Mouse (Mus musculus) 3134 (cell line): ENCODE data around the gene Nebl.

Experiments used
- DNase-seq: peaks from one replicate; pipeline ENCODE4 v3.0.0-alpha.2; 2011; ENCODE audit warnings: low spot score; ENCODE audit not compliant: insufficient read length; ENCODE audit errors: extremely low read depth

The Nebl gene

GRCm38 (mm10) chr2:17413496-17414268 lies 317.6 kb downstream of the Nebl start:
- DNase-seq = no peak

DNA sequence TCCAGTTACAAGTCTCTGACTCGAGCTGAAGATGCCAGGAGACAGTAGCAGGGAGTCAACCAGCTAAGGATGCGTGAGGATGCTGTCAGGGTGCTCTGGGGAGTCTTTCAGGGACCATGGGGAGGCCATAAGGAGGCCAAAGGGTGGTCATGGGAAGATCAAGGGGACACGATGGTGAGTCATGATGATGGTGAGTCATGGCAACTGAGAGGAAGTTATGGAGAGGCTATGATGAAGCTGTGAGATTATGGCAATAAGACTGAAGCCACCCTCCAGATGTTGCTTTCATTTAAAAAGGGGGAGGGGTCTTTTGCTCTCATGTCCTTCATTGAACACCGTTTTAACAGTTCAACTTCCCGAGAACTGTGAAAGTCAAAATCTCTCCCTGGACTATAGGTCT lies 322.0 kb downstream of the Nebl start:
- DNase-seq = no peak

GRCm38 (mm10) chr2:17405899-17406531 lies 325.2 kb downstream of the Nebl start:
- no peak for DNase-seq

DNA sequence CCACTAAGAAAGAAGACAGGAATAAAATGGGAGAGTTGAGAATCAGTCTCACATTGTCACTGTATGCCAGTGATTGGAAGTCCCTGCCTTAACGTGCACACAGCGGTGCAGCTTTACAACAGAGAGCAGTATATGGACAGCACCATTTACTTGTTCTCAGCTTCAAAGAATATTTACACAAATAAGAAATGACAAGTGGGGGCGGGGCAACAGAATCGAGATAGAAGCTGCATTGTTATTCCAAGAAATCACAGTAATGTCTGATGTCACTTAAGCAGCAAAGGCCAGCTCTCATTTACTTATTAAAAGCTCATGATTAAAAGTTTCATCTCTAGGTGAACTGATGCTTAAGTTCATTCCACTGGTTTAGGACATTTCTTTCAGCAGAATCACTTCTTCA lies 328.8 kb downstream of the Nebl start:
- DNase-seq = no peak

- DNase-seq = no peak
These were observed 335.0 kb downstream of the Nebl start for GRCm38 (mm10) chr2:17396235-17396634.

- DNase-seq = no peak
These were observed 339.9 kb downstream of the Nebl start for GRCm38 (mm10) chr2:17391389-17391788.

GRCm38 (mm10) chr2:17390513-17391200 lies 340.6 kb downstream of the Nebl start:
- no peak for DNase-seq

DNA sequence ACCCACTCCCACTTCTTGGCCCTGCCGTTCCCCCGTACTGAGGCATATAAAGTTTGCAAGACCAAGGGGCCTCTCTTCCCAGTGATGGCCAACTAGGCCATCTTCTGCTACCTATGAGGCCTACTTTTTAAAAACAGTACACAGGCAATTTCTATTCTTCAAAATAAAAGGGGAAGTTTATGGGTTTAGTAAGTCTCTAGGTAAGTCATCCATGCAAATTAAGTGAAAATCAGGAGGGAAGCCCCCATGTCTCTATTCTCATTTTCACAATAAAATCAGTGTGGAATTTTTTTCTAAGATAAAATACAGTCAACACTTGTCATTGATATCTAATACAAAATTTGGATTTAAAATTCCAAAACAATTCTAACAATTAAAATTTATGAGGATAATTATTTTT lies 341.4 kb downstream of the Nebl start:
- no peak for DNase-seq

DNA sequence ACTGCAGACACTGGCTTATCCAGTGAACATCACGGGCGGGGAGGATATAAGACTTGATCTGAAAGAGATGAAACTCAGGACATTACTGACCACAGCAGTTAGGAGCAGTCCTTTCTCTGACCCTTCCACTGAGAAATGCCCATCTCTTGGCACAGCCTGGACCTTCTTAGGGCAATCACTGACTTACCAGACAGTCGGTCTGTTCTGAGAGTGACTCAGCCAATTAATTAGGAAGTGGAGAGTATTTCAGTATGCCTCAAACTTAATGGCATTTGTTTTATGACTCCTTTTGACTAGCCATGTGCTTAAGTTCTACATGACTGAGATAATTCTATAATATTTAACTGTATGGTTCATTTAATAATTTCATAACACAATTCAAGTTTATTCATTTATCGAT lies 341.9 kb downstream of the Nebl start:
- no peak for DNase-seq

GRCm38 (mm10) chr2:17382227-17382626 lies 349.0 kb downstream of the Nebl start:
- no peak for DNase-seq

DNA sequence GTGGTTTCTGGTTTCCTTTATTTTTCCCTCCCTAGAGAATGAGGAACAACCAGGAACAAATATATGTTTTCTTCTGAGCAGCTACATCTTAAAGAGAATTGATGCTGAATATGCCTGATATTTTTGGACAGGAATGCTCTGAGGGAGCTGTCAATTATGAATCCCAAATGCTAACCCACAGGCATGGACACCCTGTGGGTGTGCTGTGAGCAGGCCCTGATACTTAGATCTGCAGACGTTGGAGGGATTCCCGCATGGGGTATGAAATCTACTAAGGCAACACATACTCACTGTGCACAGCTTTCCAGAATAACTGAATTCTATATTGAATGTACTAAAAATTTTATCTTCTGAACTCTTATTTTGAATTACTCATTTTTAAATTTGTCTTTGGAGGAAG lies 355.3 kb downstream of the Nebl start:
- no peak for DNase-seq

- no peak for DNase-seq
These were observed 365.6 kb downstream of the Nebl start for GRCm38 (mm10) chr2:17365671-17366070.

DNA sequence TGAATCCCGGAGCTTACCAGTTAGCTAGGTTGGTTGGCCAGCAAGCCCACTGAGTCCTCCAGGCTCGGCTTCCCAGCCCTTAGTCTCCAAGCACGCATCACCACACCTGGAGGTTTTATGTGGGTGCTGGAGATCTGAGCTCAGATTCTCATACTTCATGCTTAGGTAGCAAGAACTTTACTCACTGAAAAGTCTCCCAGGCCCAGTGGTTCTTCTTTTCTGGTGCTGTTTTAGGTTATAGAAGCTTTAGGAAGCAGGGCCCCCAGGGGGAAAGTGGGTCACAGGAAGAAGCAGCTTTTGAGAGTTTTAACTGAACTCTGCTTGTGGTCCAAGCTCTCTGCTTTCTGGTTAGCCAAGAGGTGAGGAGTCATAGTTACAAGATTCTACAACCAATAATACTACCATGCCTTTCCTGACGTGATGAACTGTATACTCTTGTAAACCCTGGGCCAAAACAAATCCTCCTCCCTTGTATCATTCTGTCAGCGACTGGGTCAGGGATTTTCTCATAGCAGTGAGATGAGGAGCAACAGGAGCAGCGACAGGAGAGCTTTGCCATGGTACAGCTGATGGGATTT lies 366.2 kb downstream of the Nebl start:
- no peak for DNase-seq

GRCm38 (mm10) chr2:17363337-17364216 lies 367.7 kb downstream of the Nebl start:
- no peak for DNase-seq

- no peak for DNase-seq
These were observed 369.1 kb downstream of the Nebl start for GRCm38 (mm10) chr2:17362181-17362580.

GRCm38 (mm10) chr2:17344643-17345042 lies 386.6 kb downstream of the Nebl start:
- no peak for DNase-seq

DNA sequence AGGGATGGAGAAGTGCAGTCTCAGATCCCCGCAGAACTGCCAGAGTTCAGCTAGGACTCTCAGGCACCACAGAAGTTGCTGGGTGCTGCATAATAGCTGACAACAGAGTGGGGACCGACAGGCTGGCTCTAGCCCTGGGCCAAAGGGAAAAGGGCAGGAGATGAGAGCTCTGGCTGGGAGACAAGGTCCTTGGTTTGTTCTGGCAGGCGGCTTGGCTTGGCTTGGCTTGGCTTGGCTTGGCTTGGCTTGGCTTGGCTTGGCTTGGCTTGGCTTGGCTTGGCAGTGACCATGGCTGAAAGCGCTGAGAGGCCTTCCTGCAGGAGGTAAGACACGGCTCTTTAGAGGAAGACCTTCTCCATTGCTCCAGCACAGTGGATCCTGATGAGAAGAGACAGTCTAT lies 395.8 kb downstream of the Nebl start:
- DNase-seq = no peak

GRCm38 (mm10) chr2:17326590-17326989 lies 404.7 kb downstream of the Nebl start:
- DNase-seq = no peak

DNA sequence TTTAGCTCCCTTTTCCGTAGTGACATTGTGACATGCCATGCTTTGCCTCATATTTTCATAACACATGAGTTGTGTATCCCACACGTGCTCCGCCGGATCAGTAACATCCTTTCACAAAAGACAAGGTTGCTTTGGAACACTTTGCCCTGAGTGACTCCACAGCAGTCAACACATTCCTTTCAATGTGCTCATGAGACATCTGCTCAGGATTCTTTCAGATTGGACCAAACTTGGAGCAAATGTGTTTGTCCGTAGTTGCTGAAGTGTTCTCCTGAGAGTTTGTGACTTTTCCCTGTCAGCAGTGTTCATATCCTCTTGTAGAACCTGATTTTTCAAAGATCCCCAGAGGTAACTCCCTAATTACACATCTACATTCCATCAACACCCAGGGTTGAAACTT lies 414.4 kb downstream of the Nebl start:
- no peak for DNase-seq

- DNase-seq = no peak
These were observed 429.9 kb downstream of the Nebl start for GRCm38 (mm10) chr2:17301379-17301778.

DNA sequence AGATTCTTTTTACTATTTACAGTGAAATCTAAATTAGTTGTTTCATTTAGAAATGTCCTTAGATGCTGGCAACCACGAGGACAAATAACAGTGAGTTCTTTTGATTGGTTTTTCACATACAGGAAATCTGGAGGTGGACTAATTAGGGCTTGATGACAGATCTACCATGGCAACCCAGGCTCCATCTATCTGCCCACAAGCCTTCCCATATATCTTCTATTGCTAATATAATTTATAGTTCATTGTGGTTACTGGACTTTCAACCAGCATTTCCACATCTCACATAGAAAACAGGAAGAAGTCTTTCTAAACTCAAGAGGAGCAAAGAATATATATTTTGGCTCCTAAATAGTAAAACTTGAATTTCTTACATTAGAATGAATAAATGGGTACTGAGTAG lies 433.8 kb downstream of the Nebl start:
- DNase-seq = no peak
